Mouse (Mus musculus) hindbrain, embryonic 16.5 days (tissue): Measurements from ENCODE around the gene Klhdc9. TPM values are rescaled to one million over a fixed set of nuclear protein-coding genes. Genes with fewer than 3 reads are reported as not detected.

Experiments used
- ATAC-seq: fragments of 200-750 bp; cut with Nextera tagmentation; 2 replicates; pipeline ENCODE4 v1.8.0; 2017; ENCODE audit warnings: moderate TSS enrichment, moderate library complexity
- H3K27ac ChIP-seq: fragments of 300-500 bp; sonication (generic); 2 replicates; pipeline ENCODE4 v1.5.1; 2014; ENCODE audit warnings: low read depth, mild to moderate bottlenecking, control low read depth, low read length, moderate library complexity
- H3K27me3 ChIP-seq: fragments of 300-500 bp; sonication (generic); replicated peaks from 2 replicates; pipeline ENCODE4 v1.6.1; 2014; ENCODE audit warnings: low read length; ENCODE audit not compliant: control insufficient read depth, insufficient read depth
- H3K36me3 ChIP-seq: fragments of 300-500 bp; sonication (generic); 2 replicates; pipeline ENCODE4 v1.6.1; 2014; ENCODE audit warnings: mild to moderate bottlenecking, low read length, moderate library complexity, mixed read lengths; ENCODE audit not compliant: control insufficient read depth, insufficient read depth
- H3K4me1 ChIP-seq: fragments of 300-500 bp; sonication (generic); 2 replicates; pipeline ENCODE4 v1.6.1; 2014; ENCODE audit warnings: low read depth, low read length; ENCODE audit not compliant: control insufficient read depth, insufficient read depth
- H3K4me2 ChIP-seq: fragments of 300-500 bp; sonication (generic); 2 replicates; pipeline ENCODE4 v1.6.1; 2014; ENCODE audit warnings: mild to moderate bottlenecking, low read length, control low read depth, moderate library complexity
- H3K4me3 ChIP-seq: fragments of 300-500 bp; sonication (generic); 2 replicates; pipeline ENCODE4 v1.5.1; 2014; ENCODE audit warnings: mild to moderate bottlenecking, low read length, control low read depth, moderate library complexity
- H3K9ac ChIP-seq: fragments of 300-500 bp; sonication (generic); 2 replicates; pipeline ENCODE4 v1.6.1; 2014; ENCODE audit warnings: low read depth, mild to moderate bottlenecking, control low read depth, low read length, moderate library complexity
- H3K9me3 ChIP-seq: fragments of 300-500 bp; sonication (generic); 2 replicates; pipeline ENCODE4 v1.6.1; 2014; ENCODE audit warnings: mild to moderate bottlenecking, low read length, moderate library complexity; ENCODE audit not compliant: control insufficient read depth
- WGBS: fragments of 180-500 bp; shearing (Covaris S2); extraction: QIAGEN DNeasy Blood & Tissue Kit; methylation state at CpG from one replicate; pipeline ENCODE4 v1.1.7; 2014; 5-methylcytosine and 5-hydroxymethylcytosine counted together
- polyA plus RNA-seq: library from polyadenylated mRNA; unstranded; fragments of >200 nt; fragmentation: Nextera tagmentation; extraction: Ambion mirVana; gene quantifications from 2 replicates; pipeline ENCODE4 v1.2.1, GENCODE M21; 2015

Klhdc9 gene
- polyA plus RNA-seq, 1 experiment from 2014 or later = 4.3 TPM

DNA sequence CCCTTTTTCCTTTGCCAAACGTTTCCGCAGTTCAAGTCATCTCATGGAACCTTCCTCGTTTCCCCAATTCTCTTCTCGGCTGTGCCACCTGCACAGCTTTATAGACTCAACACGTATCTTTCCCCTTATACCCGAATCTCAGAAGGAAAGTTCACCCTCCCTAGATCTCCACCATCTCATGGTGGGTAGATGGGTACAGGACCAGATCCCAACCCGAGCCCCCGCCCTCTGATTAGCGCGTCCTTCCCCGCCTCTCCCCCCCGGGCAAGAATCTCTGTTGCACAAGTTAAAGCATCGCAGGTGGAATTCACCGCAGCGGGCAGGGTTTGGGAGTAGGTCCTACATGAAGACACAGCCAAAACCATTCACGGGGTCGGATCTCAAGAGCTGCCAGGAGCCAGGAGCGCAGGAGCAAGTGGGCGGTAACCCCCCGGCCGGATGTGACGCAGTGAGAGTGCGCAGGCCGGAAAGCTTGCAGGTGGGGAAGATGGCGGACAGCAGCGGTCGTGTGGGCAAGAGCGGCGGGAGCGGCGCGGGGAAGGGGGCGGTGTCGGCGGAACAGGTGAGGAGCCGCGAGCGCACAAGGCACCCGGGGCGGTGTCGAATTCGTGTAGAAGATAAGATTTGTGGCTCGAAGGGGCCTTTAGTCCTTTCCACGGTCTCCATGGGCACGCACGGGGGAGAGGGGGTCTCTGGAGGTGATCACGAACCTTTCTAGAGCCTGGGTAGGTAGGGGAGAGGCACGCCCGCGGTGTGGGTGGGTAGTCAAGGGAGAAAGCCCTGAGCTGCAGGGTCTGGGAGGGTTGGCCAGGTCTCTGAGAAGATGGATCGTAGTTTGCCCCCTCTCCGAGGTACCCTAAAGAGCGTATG lies 15.1 kb downstream of the Klhdc9 start, which contains the start of the genes Nit1 and Pfdn2:
Gene Nit1 (minus strand): TSS at position 422 of the 870 bp plus-strand sequence.
Gene Pfdn2 (plus strand): TSS at position 446 of the 870 bp plus-strand sequence.
- Histone ChIP-seq H3K4me2 (peak within 1 kb of the TSS; percentile 91), H3K27ac (peak within 1 kb of the TSS; percentile 77), H3K9me3 (peaks cover 6% of the 10 kb centered on the region), H3K36me3 (peaks cover 24% of the 10 kb centered on the region), H3K4me1 (peaks cover 20% of the 10 kb centered on the region), H3K9ac (peak within 1 kb of the TSS; percentile 86), H3K27me3 (no peaks in the 10 kb centered on the region), H3K4me3 (peak within 1 kb of the TSS; percentile 89)
- ATAC-seq = peak; percentile 95
- 1% methylated on average over 53 of the region's 53 CpGs for WGBS

DNA sequence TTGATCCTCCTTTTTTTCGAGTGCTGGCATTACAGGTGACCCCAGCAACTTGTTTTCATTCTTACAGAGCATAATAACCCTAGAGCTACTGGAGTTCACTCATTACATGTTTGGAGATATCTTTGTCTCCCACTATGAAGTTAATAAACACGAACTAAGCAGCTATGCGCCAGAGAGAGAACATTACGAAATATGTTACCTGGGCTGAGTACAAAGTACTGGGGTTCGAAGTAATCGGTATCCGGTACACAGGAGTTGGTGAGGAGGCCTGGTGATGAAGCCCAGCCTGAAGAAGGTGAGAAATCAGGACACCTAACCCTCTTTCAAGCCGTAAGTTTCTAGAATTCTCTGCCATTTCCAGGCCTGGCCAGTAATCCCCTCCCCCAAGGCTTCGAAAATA lies 15.9 kb downstream of the Klhdc9 start:
- no peak for ATAC-seq
- peaks cover 6% of the 10 kb centered on the region for H3K9me3 ChIP-seq
- H3K27me3 ChIP-seq = no peaks in the 10 kb centered on the region
- peaks cover 32% of the 10 kb centered on the region for H3K36me3 ChIP-seq
- H3K4me2 ChIP-seq = peak overlapping the region; percentile 91
- WGBS = 83% methylated on average over 9 of the region's 9 CpGs
- peaks cover 20% of the 10 kb centered on the region for H3K4me1 ChIP-seq
- H3K4me3 ChIP-seq = peak overlapping the region; percentile 89
- H3K27ac ChIP-seq = peak overlapping the region; percentile 77; the same call in 1 of the 2 replicates
- peak overlapping the region; percentile 86 for H3K9ac ChIP-seq

DNA sequence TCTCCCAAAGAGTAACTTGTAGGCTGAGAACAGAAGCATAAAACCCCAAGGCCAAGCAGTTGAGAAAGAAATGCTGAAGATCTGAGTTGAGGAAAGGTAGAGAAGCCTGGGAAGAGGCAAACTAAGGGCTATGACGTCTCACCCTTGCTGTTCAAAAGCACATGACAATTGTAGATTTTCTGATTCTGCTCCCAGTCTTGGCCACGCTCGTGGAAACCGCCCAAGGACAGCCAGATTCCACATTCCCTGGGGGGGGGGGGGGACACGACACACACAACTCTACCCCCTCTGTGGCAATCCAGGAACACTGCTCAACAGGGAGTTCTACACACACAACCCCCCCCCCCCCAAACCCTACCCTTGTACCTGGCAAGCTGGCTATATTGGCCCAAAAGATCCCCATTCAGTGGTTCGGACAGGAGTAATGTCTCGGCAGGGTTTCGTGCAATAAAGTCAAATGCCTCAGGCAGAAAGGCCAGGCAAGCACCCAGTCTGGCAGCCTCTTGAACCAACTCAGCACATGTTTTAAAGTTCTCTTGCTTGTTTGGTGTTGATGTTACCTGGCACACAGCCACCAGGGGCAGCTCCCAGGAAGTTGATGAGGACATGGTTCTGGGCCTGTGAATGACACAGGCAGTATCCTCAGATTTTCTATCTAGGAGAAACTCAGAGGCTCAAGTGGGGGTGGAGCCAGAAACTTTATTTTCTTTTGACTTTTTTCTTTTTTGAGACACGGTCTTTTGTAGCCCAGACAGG lies 16.5 kb downstream of the Klhdc9 start:
- 88% methylated on average over 9 of the region's 9 CpGs for WGBS
- Histone ChIP-seq H3K4me1 (peaks cover 20% of the 10 kb centered on the region), H3K27ac (no peak overlapping the region), H3K36me3 (peaks cover 38% of the 10 kb centered on the region), H3K4me3 (no peak overlapping the region), H3K9me3 (peaks cover 6% of the 10 kb centered on the region), H3K27me3 (no peaks in the 10 kb centered on the region), H3K9ac (no peak overlapping the region), H3K4me2 (peak overlapping the region; percentile 91)
- no peak for ATAC-seq

DNA sequence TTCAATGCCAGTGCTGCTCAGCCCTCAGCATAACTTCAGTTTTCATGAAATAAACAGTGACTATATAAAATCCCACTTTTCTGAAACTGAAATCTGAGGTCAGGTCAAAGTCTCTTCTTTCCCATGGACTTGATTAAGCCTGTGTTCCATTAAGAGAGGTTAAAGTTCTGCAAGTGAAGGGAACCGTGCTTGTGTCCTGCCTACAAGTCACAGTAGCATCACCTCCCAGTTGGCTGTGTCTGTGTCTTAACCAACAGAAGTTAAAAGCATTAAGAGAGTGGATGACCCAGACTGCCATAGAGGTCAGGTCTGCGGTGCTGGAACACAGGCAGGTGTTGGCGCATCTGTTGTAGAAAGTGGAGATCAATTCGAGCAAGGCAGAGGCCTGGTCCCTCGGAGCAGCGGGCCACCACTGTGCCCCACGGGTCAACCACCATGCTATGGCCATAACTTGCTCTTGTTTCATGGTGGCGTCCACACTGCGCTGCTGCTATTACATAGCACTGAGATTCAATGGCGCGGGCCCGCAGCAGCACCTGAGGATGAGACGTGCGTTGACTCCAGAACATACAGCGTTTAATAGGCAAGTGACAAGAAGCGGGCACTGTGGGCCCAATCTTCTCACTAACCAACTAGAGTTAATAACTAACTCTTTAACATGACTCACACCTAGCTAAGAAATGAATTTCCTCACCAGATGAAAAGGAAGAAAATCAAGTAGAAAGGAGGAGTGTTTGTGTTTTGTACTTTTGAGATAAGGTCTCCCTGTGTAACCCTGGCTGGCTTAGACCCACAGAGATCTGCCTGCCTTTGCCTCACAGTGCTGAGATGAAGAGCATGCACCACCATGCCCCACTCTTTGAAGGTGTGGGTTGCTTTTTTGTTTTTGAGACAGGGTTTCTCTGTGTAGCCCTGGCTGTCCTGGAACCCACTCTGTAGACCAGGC lies 18.1 kb downstream of the Klhdc9 start:
- Histone ChIP-seq H3K36me3 (peaks cover 45% of the 10 kb centered on the region), H3K4me3 (no peak overlapping the region), H3K27me3 (no peaks in the 10 kb centered on the region)

DNA sequence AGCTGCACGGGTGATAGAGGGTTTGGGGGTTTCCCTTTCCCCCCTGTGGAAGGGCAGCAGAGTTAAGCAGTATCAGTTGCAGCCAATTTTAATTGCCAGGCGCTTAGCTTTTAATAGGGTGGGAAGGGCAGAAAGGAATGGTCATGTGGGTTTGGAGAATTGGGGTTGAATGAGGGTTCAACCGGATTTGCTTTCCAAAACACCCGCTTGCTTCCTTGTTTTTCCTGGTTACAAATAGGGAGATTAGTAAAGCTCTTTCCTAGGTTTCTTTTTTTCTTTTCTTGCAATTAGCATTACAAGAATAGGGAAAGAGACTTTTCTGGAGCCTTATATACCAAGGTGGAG lies 30.4 kb downstream of the Klhdc9 start:
- Histone ChIP-seq H3K9me3 (no peaks in the 10 kb centered on the region), H3K36me3 (no peaks in the 10 kb centered on the region), H3K4me2 (peak overlapping the region; percentile 77), H3K9ac (peak overlapping the region; percentile 99), H3K4me1 (peaks cover 32% of the 10 kb centered on the region), H3K27me3 (no peaks in the 10 kb centered on the region), H3K4me3 (peak overlapping the region; percentile 90), H3K27ac (peak overlapping the region; percentile 100)
- WGBS = 0% methylated on average over 4 of the region's 4 CpGs
- no peak; the same call in 1 of the 2 replicates for ATAC-seq

More for the DNA sequence above, 18.1 kb downstream of the Klhdc9 start:
- Histone ChIP-seq H3K27ac (no peak overlapping the region), H3K4me2 (no peak overlapping the region), H3K4me1 (peaks cover 20% of the 10 kb centered on the region), H3K9me3 (peaks cover 6% of the 10 kb centered on the region), H3K9ac (no peak overlapping the region)
- 95% methylated on average over 16 of the region's 16 CpGs for WGBS
- no peak for ATAC-seq

DNA sequence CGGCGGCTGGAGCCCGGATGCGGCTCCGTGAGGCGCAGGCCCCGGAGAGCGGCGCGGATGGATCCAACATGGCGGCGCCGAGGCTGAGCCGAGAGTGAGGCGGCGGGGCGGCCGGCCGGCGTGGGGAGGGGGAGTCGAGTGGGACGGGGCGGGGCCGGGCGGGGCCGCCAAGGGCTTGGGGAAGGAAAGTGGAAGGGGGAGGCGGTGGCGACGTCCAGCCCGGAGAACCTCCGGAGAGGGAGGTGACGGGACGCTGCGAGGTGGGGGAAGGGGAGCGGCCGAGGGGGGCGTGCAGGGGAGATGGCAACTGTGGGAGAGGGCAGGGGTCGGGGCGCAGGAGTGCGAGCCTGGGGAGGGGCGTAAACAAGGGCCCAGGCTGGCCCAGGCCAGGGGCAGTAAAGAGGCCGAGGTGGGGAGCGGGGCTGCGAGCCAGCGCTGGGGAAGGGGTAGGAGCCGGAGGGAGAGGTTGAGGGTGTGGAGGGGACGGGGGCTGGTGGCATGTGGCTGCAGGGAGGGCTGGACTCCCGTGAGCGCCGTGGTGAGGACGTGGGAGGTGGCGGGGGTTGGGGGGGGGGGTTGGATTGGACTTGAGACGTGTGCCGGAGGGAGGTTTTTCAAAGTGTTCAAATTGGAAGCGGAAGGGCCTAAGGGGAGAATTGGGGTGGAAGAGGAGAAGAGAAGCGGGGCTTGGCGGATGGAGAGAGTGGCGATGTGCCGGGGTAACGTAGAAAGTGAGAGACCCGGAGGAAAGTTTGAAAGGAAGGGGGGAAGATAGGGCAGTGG lies 31.0 kb downstream of the Klhdc9 start:
- Histone ChIP-seq H3K4me2 (peak overlapping the region; percentile 77), H3K27ac (peak overlapping the region; percentile 100), H3K27me3 (no peaks in the 10 kb centered on the region), H3K4me3 (peak overlapping the region; percentile 90), H3K36me3 (no peaks in the 10 kb centered on the region; the same call in 1 of the 2 replicates), H3K9me3 (no peaks in the 10 kb centered on the region), H3K9ac (peak overlapping the region; percentile 99), H3K4me1 (peaks cover 32% of the 10 kb centered on the region)
- peak; percentile 88 for ATAC-seq
- under 1% methylated on average over 50 of the region's 61 CpGs for WGBS

DNA sequence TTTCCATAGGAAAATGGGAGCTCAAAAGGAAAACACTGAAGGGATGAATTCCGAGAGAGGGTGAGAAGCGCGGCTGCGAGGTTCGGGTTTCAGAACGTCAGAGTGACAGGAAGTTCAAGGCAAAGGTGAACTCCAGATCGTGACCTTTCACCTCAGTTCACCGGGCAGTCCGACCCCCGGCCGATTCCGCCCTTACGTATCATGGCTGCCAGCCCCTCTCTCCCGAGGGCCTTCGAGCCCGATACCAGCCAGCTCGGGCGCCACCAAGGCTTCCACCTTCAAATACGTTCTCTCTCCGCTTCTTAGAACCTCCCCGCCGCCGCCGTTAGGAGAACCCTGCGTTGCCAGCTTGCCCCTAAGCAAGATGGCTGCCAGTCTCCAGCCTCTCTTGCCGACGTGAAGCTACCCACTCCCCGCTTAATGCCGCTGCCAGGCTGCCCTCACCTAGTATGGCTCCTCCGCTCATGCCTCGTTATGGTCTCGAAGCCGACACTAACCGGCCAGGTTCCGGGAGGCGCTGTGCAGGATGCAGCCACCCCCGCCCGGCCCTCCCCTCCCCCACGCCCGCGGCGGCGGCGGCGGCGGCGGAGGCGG lies 31.7 kb downstream of the Klhdc9 start, which contains the start of gene Dedd:
Gene Dedd (plus strand): TSS at position 307 of the 594 bp plus-strand sequence.
- Histone ChIP-seq H3K9me3 (no peaks in the 10 kb centered on the region), H3K36me3 (no peaks in the 10 kb centered on the region; the same call in 1 of the 2 replicates), H3K4me3 (peak within 1 kb of the TSS; percentile 90), H3K4me2 (peak within 1 kb of the TSS; percentile 77), H3K4me1 (peaks cover 32% of the 10 kb centered on the region), H3K27ac (peak within 1 kb of the TSS; percentile 100), H3K27me3 (no peaks in the 10 kb centered on the region), H3K9ac (peak within 1 kb of the TSS; percentile 99)
- WGBS = under 1% methylated on average over 35 of the region's 48 CpGs
- ATAC-seq = peak; percentile 97
